Mouse (Mus musculus): ENCODE data around the gene Hoxa1.
A peak's percentile ranks its signal among the peaks of the same experiment; 100 is the strongest.

Gene Hoxa1

GRCm38 (mm10) chr6:52158276-52159051, at the start of gene Hoxa1:
Gene Hoxa1 (minus strand): TSS chr6:52158317.
- peak; percentile 92 for DNase-seq (ENCODE audit: extremely low spot score, low spot score)

GRCm38 (mm10) chr6:52207684-52207976, 49.5 kb upstream of the Hoxa1 start:
- DNase-seq (ENCODE audit: extremely low spot score, low spot score) = no peak

GRCm38 (mm10) chr6:52206882-52207683, 49.0 kb upstream of the Hoxa1 start:
- peak; percentile 62 for DNase-seq (ENCODE audit: extremely low spot score, low spot score)

- peak; percentile 78 for DNase-seq (ENCODE audit: extremely low spot score, low spot score)
Observed at GRCm38 (mm10) chr6:52205638-52206621, 47.8 kb upstream of the Hoxa1 start.

GRCm38 (mm10) chr6:52205221-52205620, 47.1 kb upstream of the Hoxa1 start:
- DNase-seq (ENCODE audit: extremely low spot score, low spot score) = no peak

- peak; percentile 98 for DNase-seq (ENCODE audit: extremely low spot score, low spot score)
Observed at GRCm38 (mm10) chr6:52204050-52204752, 46.1 kb upstream of the Hoxa1 start, which contains the start of gene Hoxa5. Gene Hoxa5 (minus strand): TSS chr6:52204587.

GRCm38 (mm10) chr6:52203371-52204049, 45.4 kb upstream of the Hoxa1 start:
- DNase-seq (ENCODE audit: extremely low spot score, low spot score) = peak; percentile 71

GRCm38 (mm10) chr6:52203121-52203370, 44.9 kb upstream of the Hoxa1 start:
- peak; percentile 80 for DNase-seq (ENCODE audit: extremely low spot score, low spot score)

- peak; percentile 69 for DNase-seq (ENCODE audit: extremely low spot score, low spot score)
Observed at GRCm38 (mm10) chr6:52202362-52203120, 44.4 kb upstream of the Hoxa1 start.

- DNase-seq (ENCODE audit: extremely low spot score, low spot score) = peak; percentile 56
Observed at GRCm38 (mm10) chr6:52201269-52201668, 43.2 kb upstream of the Hoxa1 start.

- no peak for DNase-seq (ENCODE audit: extremely low spot score, low spot score)
Observed at GRCm38 (mm10) chr6:52200751-52201250, 42.7 kb upstream of the Hoxa1 start.

GRCm38 (mm10) chr6:52200073-52200750, 42.1 kb upstream of the Hoxa1 start:
- peak; percentile 75 for DNase-seq (ENCODE audit: extremely low spot score, low spot score)

GRCm38 (mm10) chr6:52197271-52197670, 39.2 kb upstream of the Hoxa1 start:
- peak; percentile 63 for DNase-seq (ENCODE audit: extremely low spot score, low spot score)

GRCm38 (mm10) chr6:52196811-52197210, 38.7 kb upstream of the Hoxa1 start:
- DNase-seq (ENCODE audit: extremely low spot score, low spot score) = no peak

GRCm38 (mm10) chr6:52194690-52195089, 36.6 kb upstream of the Hoxa1 start:
- DNase-seq (ENCODE audit: extremely low spot score, low spot score) = peak; percentile 82

GRCm38 (mm10) chr6:52191860-52192550, 33.9 kb upstream of the Hoxa1 start:
- DNase-seq (ENCODE audit: extremely low spot score, low spot score) = peak; percentile 93

GRCm38 (mm10) chr6:52190906-52191810, 33.0 kb upstream of the Hoxa1 start, which contains the start of gene Hoxa4:
Gene Hoxa4 (minus strand): TSS chr6:52191753.
- DNase-seq (ENCODE audit: extremely low spot score, low spot score) = peak; percentile 79
